Mouse (Mus musculus) spleen, adult 2 months (tissue): ENCODE measurements around the gene Astn2.

Experiments
- CTCF ChIP-seq: fragments of 200-500 bp; IDR thresholded peaks from 2 replicates; pipeline ENCODE4 v1.5.1; 2011; ENCODE audit warnings: mild to moderate bottlenecking, inconsistent platforms; ENCODE audit not compliant: insufficient read depth, insufficient read length, insufficient replicate concordance; ENCODE audit errors: extremely low read depth
- POLR2A ChIP-seq: fragments of 200-500 bp; IDR thresholded peaks from 2 replicates; pipeline ENCODE4 v1.6.1; 2011; ENCODE audit warnings: low read depth, low read length, inconsistent platforms

DNA sequence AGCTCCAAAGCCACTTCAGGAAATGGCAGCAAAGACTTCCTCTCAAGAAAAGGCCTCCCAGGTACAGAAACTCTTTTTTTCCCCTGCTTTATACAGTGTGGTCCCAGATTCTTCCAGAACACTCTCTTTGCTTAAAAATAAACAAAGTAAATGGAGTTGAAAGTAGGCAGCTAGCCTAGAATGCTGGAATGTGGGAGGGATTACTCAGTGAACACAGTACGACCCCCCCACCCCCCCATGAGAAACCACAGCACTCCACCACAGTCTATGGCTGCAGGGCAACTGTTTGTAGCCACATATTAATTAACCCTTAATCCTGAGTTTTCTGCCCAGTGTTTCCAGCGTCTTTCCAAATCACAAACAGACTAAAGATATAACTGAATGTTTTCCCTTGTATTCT is 25.8 kb downstream of the Astn2 start:
- TF ChIP-seq CTCF (no peak), POLR2A (no peak)
